Mouse (Mus musculus): ENCODE results near the gene Vat1l. TPM values are rescaled to one million over a fixed set of nuclear protein-coding genes. Genes with fewer than 3 reads are reported as not detected.

The Vat1l gene
- polyA plus RNA-seq, 1 experiment from 2014 or later = 2.1 TPM

GRCm38 (mm10) chr8:114198990-114199389 lies 6.4 kb upstream of the Vat1l start:
- H3K36me3 ChIP-seq (ENCODE audit: control insufficient read depth, insufficient read depth, low read length) = no peaks in the 10 kb centered on the region
- no peak overlapping the region for H3K27ac ChIP-seq (ENCODE audit: low read length)
- H3K9ac ChIP-seq (replicated peaks; ENCODE audit: low read depth, low read length) = no peak overlapping the region
- no peak overlapping the region for H3K4me3 ChIP-seq (ENCODE audit: low read depth, low read length)
- 40% methylated on average over 2 of the region's 2 CpGs for WGBS
- ATAC-seq (ENCODE audit: insufficient number of reproducible peaks, insufficient read depth, low FRiP score, low read depth) = no peak
- no peaks in the 10 kb centered on the region for H3K9me3 ChIP-seq (ENCODE audit: control insufficient read depth, low read depth, low read length)
- no peak overlapping the region for H3K4me2 ChIP-seq (replicated peaks; ENCODE audit: low read depth, low read length)
- H3K27me3 ChIP-seq (ENCODE audit: control insufficient read depth, insufficient read depth, low read length) = 0 out of 2 replicates have a peak, but pooled peaks cover 7% of the 10 kb centered on the region
- H3K4me1 ChIP-seq (ENCODE audit: control insufficient read depth, insufficient read depth, low read length) = no peaks in the 10 kb centered on the region

- no peak overlapping the region for H3K9ac ChIP-seq (replicated peaks; ENCODE audit: low read depth, low read length)
- ATAC-seq (ENCODE audit: insufficient number of reproducible peaks, insufficient read depth, low FRiP score, low read depth) = no peak
- H3K4me1 ChIP-seq (ENCODE audit: control insufficient read depth, insufficient read depth, low read length) = peaks cover 7% of the 10 kb centered on the region; the same call in 1 of the 2 replicates
- no peak overlapping the region for H3K4me3 ChIP-seq (ENCODE audit: low read depth, low read length)
- H3K27me3 ChIP-seq (ENCODE audit: control insufficient read depth, insufficient read depth, low read length) = 0 out of 2 replicates have a peak, but pooled peaks cover 10% of the 10 kb centered on the region
- 7% methylated on average over 8 of the region's 8 CpGs for WGBS
- H3K4me2 ChIP-seq (replicated peaks; ENCODE audit: low read depth, low read length) = no peak overlapping the region
- H3K9me3 ChIP-seq (ENCODE audit: control insufficient read depth, low read depth, low read length) = no peaks in the 10 kb centered on the region
- no peaks in the 10 kb centered on the region for H3K36me3 ChIP-seq (ENCODE audit: control insufficient read depth, insufficient read depth, low read length)
- no peak overlapping the region for H3K27ac ChIP-seq (ENCODE audit: low read length)
These were observed 1.1 kb downstream of the Vat1l start for GRCm38 (mm10) chr8:114206421-114206983.

- Histone ChIP-seq H3K4me3 (ENCODE audit: low read depth, low read length) (no peak overlapping the region), H3K4me1 (ENCODE audit: control insufficient read depth, insufficient read depth, low read length) (peaks cover 7% of the 10 kb centered on the region; the same call in 1 of the 2 replicates), H3K36me3 (ENCODE audit: control insufficient read depth, insufficient read depth, low read length) (no peaks in the 10 kb centered on the region), H3K27me3 (ENCODE audit: control insufficient read depth, insufficient read depth, low read length) (0 out of 2 replicates have a peak, but pooled peaks cover 10% of the 10 kb centered on the region), H3K9ac (replicated peaks; ENCODE audit: low read depth, low read length) (no peak overlapping the region), H3K9me3 (ENCODE audit: control insufficient read depth, low read depth, low read length) (no peaks in the 10 kb centered on the region), H3K4me2 (replicated peaks; ENCODE audit: low read depth, low read length) (no peak overlapping the region), H3K27ac (ENCODE audit: low read length) (no peak overlapping the region)
- no peak for ATAC-seq (ENCODE audit: insufficient number of reproducible peaks, insufficient read depth, low FRiP score, low read depth)
- WGBS = 50% methylated on average over 4 of the region's 4 CpGs
These were observed 1.6 kb downstream of the Vat1l start for GRCm38 (mm10) chr8:114207026-114207425.

- Histone ChIP-seq H3K4me1 (ENCODE audit: control insufficient read depth, insufficient read depth, low read length) (no peaks in the 10 kb centered on the region), H3K9me3 (ENCODE audit: control insufficient read depth, low read depth, low read length) (no peaks in the 10 kb centered on the region), H3K27me3 (ENCODE audit: control insufficient read depth, insufficient read depth, low read length) (no peaks in the 10 kb centered on the region), H3K9ac (replicated peaks; ENCODE audit: low read depth, low read length) (no peak overlapping the region), H3K4me3 (ENCODE audit: low read depth, low read length) (no peak overlapping the region), H3K36me3 (ENCODE audit: control insufficient read depth, insufficient read depth, low read length) (no peaks in the 10 kb centered on the region), H3K4me2 (replicated peaks; ENCODE audit: low read depth, low read length) (no peak overlapping the region), H3K27ac (ENCODE audit: low read length) (no peak overlapping the region)
- WGBS = 80% methylated on average over 3 of the region's 3 CpGs
- ATAC-seq (ENCODE audit: insufficient number of reproducible peaks, insufficient read depth, low FRiP score, low read depth) = no peak
These were observed 15.4 kb downstream of the Vat1l start for GRCm38 (mm10) chr8:114220779-114221178.

GRCm38 (mm10) chr8:114222001-114222400 lies 16.6 kb downstream of the Vat1l start:
- 88% methylated on average over 2 of the region's 2 CpGs for WGBS

GRCm38 (mm10) chr8:114224001-114224400 lies 18.6 kb downstream of the Vat1l start:
- H3K4me3 ChIP-seq (ENCODE audit: low read depth, low read length) = no peak overlapping the region
- no peaks in the 10 kb centered on the region for H3K4me1 ChIP-seq (ENCODE audit: control insufficient read depth, insufficient read depth, low read length)
- no peak for ATAC-seq (ENCODE audit: insufficient number of reproducible peaks, insufficient read depth, low FRiP score, low read depth)
- no peaks in the 10 kb centered on the region for H3K36me3 ChIP-seq (ENCODE audit: control insufficient read depth, insufficient read depth, low read length)
- H3K27ac ChIP-seq (ENCODE audit: low read length) = no peak overlapping the region
- H3K9me3 ChIP-seq (ENCODE audit: control insufficient read depth, low read depth, low read length) = no peaks in the 10 kb centered on the region
- H3K27me3 ChIP-seq (ENCODE audit: control insufficient read depth, insufficient read depth, low read length) = no peaks in the 10 kb centered on the region
- WGBS = 95% methylated on average over 2 of the region's 2 CpGs
- H3K4me2 ChIP-seq (replicated peaks; ENCODE audit: low read depth, low read length) = no peak overlapping the region
- H3K9ac ChIP-seq (replicated peaks; ENCODE audit: low read depth, low read length) = no peak overlapping the region

More at GRCm38 (mm10) chr8:114222001-114222400, 16.6 kb downstream of the Vat1l start:
- Histone ChIP-seq H3K4me3 (ENCODE audit: low read depth, low read length) (no peak overlapping the region), H3K36me3 (ENCODE audit: control insufficient read depth, insufficient read depth, low read length) (no peaks in the 10 kb centered on the region), H3K9ac (replicated peaks; ENCODE audit: low read depth, low read length) (no peak overlapping the region), H3K27ac (ENCODE audit: low read length) (no peak overlapping the region), H3K4me2 (replicated peaks; ENCODE audit: low read depth, low read length) (no peak overlapping the region), H3K27me3 (ENCODE audit: control insufficient read depth, insufficient read depth, low read length) (no peaks in the 10 kb centered on the region), H3K9me3 (ENCODE audit: control insufficient read depth, low read depth, low read length) (no peaks in the 10 kb centered on the region), H3K4me1 (ENCODE audit: control insufficient read depth, insufficient read depth, low read length) (no peaks in the 10 kb centered on the region)
- ATAC-seq (ENCODE audit: insufficient number of reproducible peaks, insufficient read depth, low FRiP score, low read depth) = no peak

GRCm38 (mm10) chr8:114251321-114252065 lies 46.1 kb downstream of the Vat1l start:
- Histone ChIP-seq H3K4me2 (replicated peaks; ENCODE audit: low read depth, low read length) (no peak overlapping the region), H3K9me3 (ENCODE audit: control insufficient read depth, low read depth, low read length) (no peaks in the 10 kb centered on the region), H3K9ac (replicated peaks; ENCODE audit: low read depth, low read length) (no peak overlapping the region), H3K4me1 (ENCODE audit: control insufficient read depth, insufficient read depth, low read length) (no peaks in the 10 kb centered on the region), H3K27ac (ENCODE audit: low read length) (no peak overlapping the region), H3K36me3 (ENCODE audit: control insufficient read depth, insufficient read depth, low read length) (no peaks in the 10 kb centered on the region), H3K27me3 (ENCODE audit: control insufficient read depth, insufficient read depth, low read length) (no peaks in the 10 kb centered on the region), H3K4me3 (ENCODE audit: low read depth, low read length) (no peak overlapping the region)
- ATAC-seq (ENCODE audit: insufficient number of reproducible peaks, insufficient read depth, low FRiP score, low read depth) = no peak
- 81% methylated on average over 3 of the region's 3 CpGs for WGBS

- H3K9me3 ChIP-seq (ENCODE audit: control insufficient read depth, low read depth, low read length) = no peaks in the 10 kb centered on the region
- H3K4me2 ChIP-seq (replicated peaks; ENCODE audit: low read depth, low read length) = no peak overlapping the region
- no peaks in the 10 kb centered on the region for H3K4me1 ChIP-seq (ENCODE audit: control insufficient read depth, insufficient read depth, low read length)
- no peak for ATAC-seq (ENCODE audit: insufficient number of reproducible peaks, insufficient read depth, low FRiP score, low read depth)
- 86% methylated on average over 4 of the region's 4 CpGs for WGBS
- no peaks in the 10 kb centered on the region for H3K27me3 ChIP-seq (ENCODE audit: control insufficient read depth, insufficient read depth, low read length)
- no peak overlapping the region for H3K27ac ChIP-seq (ENCODE audit: low read length)
- no peak overlapping the region for H3K9ac ChIP-seq (replicated peaks; ENCODE audit: low read depth, low read length)
- no peaks in the 10 kb centered on the region for H3K36me3 ChIP-seq (ENCODE audit: control insufficient read depth, insufficient read depth, low read length)
- H3K4me3 ChIP-seq (ENCODE audit: low read depth, low read length) = no peak overlapping the region
These were observed 53.3 kb downstream of the Vat1l start for GRCm38 (mm10) chr8:114258685-114259084.
